ENCODE assay signal across 15 mouse cellular contexts in the genomic region with DNA sequence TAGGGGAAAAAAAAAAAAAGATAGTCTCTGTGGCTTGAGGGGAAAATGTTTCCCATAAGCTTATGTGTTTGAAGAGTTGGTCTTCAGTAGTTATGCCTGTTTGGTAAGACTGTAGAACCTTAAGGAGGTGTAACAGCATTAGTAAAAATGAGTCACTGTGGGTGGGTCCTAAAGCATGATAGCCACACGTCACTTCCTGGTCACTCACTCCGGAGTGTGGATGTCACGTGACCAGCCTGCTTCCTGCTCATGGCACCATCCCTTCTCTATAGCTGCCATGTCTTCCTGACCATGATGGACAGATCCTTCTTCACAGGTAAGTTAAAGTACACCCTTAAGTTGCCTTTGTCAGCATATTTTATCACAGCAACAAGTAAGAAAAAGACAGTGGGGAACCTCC.
"Had no signal": no experiment of that assay in that cellular context is flagged by ENCODE, and none has a peak within 500 bp of the region (broad histone marks: within the 10 kb centered on the region; RNA-seq: fewer than 3 reads in every experiment).

No protein-coding gene starts in this region.

- H3K9ac ChIP-seq: liver, embryonic 14.5 days; lung, embryonic 14.5 days; midbrain, embryonic 12.5 days; neural tube, embryonic 13.5 days; stomach, embryonic 15.5 days had no signal

- DNase-seq: lung, adult 18-20 months; lung, embryonic 14.5 days; lung, postnatal 10 days; lung, postnatal 4 days; right cerebral cortex, postnatal 14 days; thymus, adult 18-20 months; thymus, postnatal 14 days; thymus, postnatal 36 days had no signal

- H3K27me3 ChIP-seq: midbrain, embryonic 12.5 days; neural tube, embryonic 13.5 days; stomach, embryonic 15.5 days had no signal

- H3K9me3 ChIP-seq: midbrain, embryonic 10.5 days; midbrain, embryonic 12.5 days; neural tube, embryonic 13.5 days; stomach, embryonic 15.5 days had no signal

- H3K36me3 ChIP-seq: midbrain, embryonic 10.5 days; midbrain, embryonic 12.5 days; neural tube, embryonic 13.5 days; stomach, embryonic 15.5 days had no signal

- H3K4me3 ChIP-seq: midbrain, embryonic 10.5 days; midbrain, embryonic 12.5 days; myocyte; neural tube, embryonic 13.5 days; stomach, embryonic 15.5 days had no signal

- H3K4me1 ChIP-seq: midbrain, embryonic 10.5 days; midbrain, embryonic 12.5 days; neural tube, embryonic 13.5 days; stomach, embryonic 15.5 days had no signal

- H3K4me2 ChIP-seq: lung, embryonic 14.5 days; midbrain, embryonic 12.5 days; neural tube, embryonic 13.5 days; stomach, embryonic 15.5 days had no signal

- H3K27ac ChIP-seq: liver, embryonic 14.5 days; midbrain, embryonic 10.5 days; midbrain, embryonic 12.5 days; neural tube, embryonic 13.5 days; stomach, embryonic 15.5 days had no signal

- ATAC-seq: midbrain, embryonic 16.5 days had no signal
